Mouse (Mus musculus) c-Kit-positive CD71-negative TER-119-negative erythroid progenitor cells, embryonic 14.5 days (primary cell): ENCODE measurements around the gene Egfl7.

Experiments
- DNase-seq: peaks from one replicate; pipeline ENCODE4 v3.0.0-alpha.2; 2013; ENCODE audit warnings: low read depth

Egfl7 gene

GRCm38 (mm10) chr2:26570034-26570433 lies 9.8 kb upstream of the Egfl7 start:
- DNase-seq = no peak

GRCm38 (mm10) chr2:26571400-26571799 lies 8.4 kb upstream of the Egfl7 start:
- no peak for DNase-seq

- no peak for DNase-seq
Measured at GRCm38 (mm10) chr2:26571826-26572225, 8.0 kb upstream of the Egfl7 start.

GRCm38 (mm10) chr2:26573396-26573795 lies 6.4 kb upstream of the Egfl7 start:
- no peak for DNase-seq

- no peak for DNase-seq
Measured at GRCm38 (mm10) chr2:26573807-26574206, 6.0 kb upstream of the Egfl7 start.

GRCm38 (mm10) chr2:26574862-26575261 lies 5.0 kb upstream of the Egfl7 start:
- DNase-seq = no peak

GRCm38 (mm10) chr2:26575378-26575777 lies 4.4 kb upstream of the Egfl7 start:
- DNase-seq = no peak

GRCm38 (mm10) chr2:26575865-26576264 lies 3.9 kb upstream of the Egfl7 start:
- DNase-seq = no peak

GRCm38 (mm10) chr2:26576462-26576861 lies 3.4 kb upstream of the Egfl7 start:
- no peak for DNase-seq

GRCm38 (mm10) chr2:26578369-26578768 lies 1.4 kb upstream of the Egfl7 start:
- DNase-seq = no peak

GRCm38 (mm10) chr2:26580751-26581150 lies 937 bp downstream of the Egfl7 start:
- DNase-seq = no peak

GRCm38 (mm10) chr2:26582203-26582602 lies 2.4 kb downstream of the Egfl7 start:
- DNase-seq = no peak

GRCm38 (mm10) chr2:26582741-26583140 lies 2.9 kb downstream of the Egfl7 start:
- DNase-seq = no peak

- DNase-seq = no peak
Measured at GRCm38 (mm10) chr2:26583640-26584039, 3.8 kb downstream of the Egfl7 start.

GRCm38 (mm10) chr2:26585713-26586112 lies 5.9 kb downstream of the Egfl7 start:
- DNase-seq = no peak

- DNase-seq = no peak
Measured at GRCm38 (mm10) chr2:26586294-26587043, 6.7 kb downstream of the Egfl7 start, which contains the start of gene Gm20532. Gene Gm20532, plus strand, starts transcription at chr2:26586639.

GRCm38 (mm10) chr2:26587044-26587405 lies 7.2 kb downstream of the Egfl7 start:
- no peak for DNase-seq

- DNase-seq = no peak
Measured at GRCm38 (mm10) chr2:26588573-26588972, 8.8 kb downstream of the Egfl7 start.

- no peak for DNase-seq
Measured at GRCm38 (mm10) chr2:26589284-26589683, 9.5 kb downstream of the Egfl7 start.

- DNase-seq = no peak
Measured at GRCm38 (mm10) chr2:26590282-26590681, 10.5 kb downstream of the Egfl7 start.

- no peak for DNase-seq
Measured at GRCm38 (mm10) chr2:26590962-26591361, 11.1 kb downstream of the Egfl7 start.

GRCm38 (mm10) chr2:26591416-26591815 lies 11.6 kb downstream of the Egfl7 start:
- no peak for DNase-seq

- DNase-seq = no peak
Measured at GRCm38 (mm10) chr2:26593211-26594021, 13.6 kb downstream of the Egfl7 start.

GRCm38 (mm10) chr2:26594022-26594346 lies 14.2 kb downstream of the Egfl7 start:
- peak; percentile 74 for DNase-seq
